Mouse (Mus musculus): Measurements from ENCODE around the gene Ift46.

DNA sequence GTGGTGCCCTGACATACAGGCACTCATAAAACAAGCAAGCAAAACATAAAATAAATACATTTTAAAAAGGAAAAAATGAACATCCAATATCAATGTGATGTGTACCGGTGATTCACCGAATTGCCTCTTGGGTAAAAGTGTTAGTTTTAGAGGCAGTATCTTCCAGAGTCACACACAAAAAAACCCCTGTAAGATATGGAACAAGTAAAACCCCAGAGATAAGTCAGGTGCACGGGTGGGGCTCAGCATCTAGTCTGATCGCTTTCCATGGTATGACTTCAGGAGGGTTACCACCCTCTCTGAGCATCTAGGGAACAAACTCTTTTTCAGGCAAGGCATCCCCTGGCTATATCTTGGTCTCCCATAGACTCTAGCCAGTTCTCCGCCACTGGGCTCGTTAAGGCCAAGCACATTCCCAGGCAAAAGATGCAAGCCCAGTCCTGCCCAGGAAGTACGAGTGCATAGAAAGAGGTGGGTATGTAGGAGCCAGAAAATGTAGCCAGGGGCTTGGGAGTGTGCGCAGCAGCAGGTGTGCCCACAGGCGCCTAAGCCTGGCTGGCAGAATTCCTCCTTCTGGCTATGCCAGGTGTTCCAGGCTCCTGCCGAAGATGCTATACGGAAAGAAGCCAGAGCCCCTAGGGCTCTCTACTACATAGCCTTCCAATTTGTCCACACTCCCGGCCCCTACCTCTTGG lies 48.6 kb upstream of the Ift46 start:
- TF ChIP-seq CTCF (conservative IDR thresholded peaks at IDR 0.05; ENCODE audit: low read length) = no peak
- no peak for TF ChIP-seq NANOG (IDR thresholded peaks at IDR 0.05; ENCODE audit: borderline replicate concordance, low read length)

Measured in E14TG2a.4 (cell line).